Mouse (Mus musculus) myocyte (in vitro differentiated cells): ENCODE measurements around the gene Ms4a18. TPM values are rescaled to one million over a fixed set of nuclear protein-coding genes. Genes with fewer than 3 reads are reported as not detected.
"Not testable (repeated sequence)": the region's sequence is repeated elsewhere in the genome, so short reads cannot be mapped to it uniquely, and the experiment has no call there.

Experiments used
- H3K27me3 ChIP-seq: one replicate; pipeline ENCODE4 v1.6.1; 2011; ENCODE audit not compliant: control insufficient read depth, insufficient read depth, insufficient read length
- H3K36me3 ChIP-seq: one replicate; pipeline ENCODE4 v1.6.1; 2011; ENCODE audit not compliant: control insufficient read depth, insufficient read depth
- H3K4me2 ChIP-seq: one replicate; pipeline ENCODE4 v1.6.1; 2011; ENCODE audit warnings: low read depth, control low read depth
- H3K4me3 ChIP-seq: one replicate; pipeline ENCODE4 v1.5.1; 2011; ENCODE audit warnings: mild to moderate bottlenecking, control low read depth, moderate library complexity
- H3K79me2 ChIP-seq: one replicate; pipeline ENCODE4 v1.6.1; 2011; ENCODE audit not compliant: control insufficient read depth, insufficient read depth
- H3ac ChIP-seq: one replicate; pipeline ENCODE4 v1.6.1; 2011; ENCODE audit not compliant: control insufficient read depth, insufficient read length
- CEBPB ChIP-seq: IDR thresholded peaks from 2 replicates; pipeline ENCODE4 v1.6.1; 2011; ENCODE audit warnings: mild to moderate bottlenecking, moderate library complexity; ENCODE audit not compliant: poor library complexity, insufficient read depth, severe bottlenecking
- E2F4 ChIP-seq: IDR thresholded peaks from one replicate; pipeline ENCODE4 v1.6.1; 2011; ENCODE audit warnings: mild to moderate bottlenecking, control low read depth, moderate library complexity; ENCODE audit not compliant: insufficient read depth
- MAX ChIP-seq: IDR thresholded peaks from one replicate; pipeline ENCODE4 v1.6.1; 2011; ENCODE audit warnings: low read depth, mild to moderate bottlenecking, control low read depth
- MYOD1 ChIP-seq, 3 experiments: IDR thresholded peaks; one replicate each; pipeline ENCODE4 v1.6.1; 2011; ENCODE audit warnings: control low read depth in 2 of 3, low read depth in 2 of 3, mild to moderate bottlenecking in 2 of 3, moderate library complexity in 1 of 3; ENCODE audit not compliant: insufficient read length in 2 of 3, control insufficient read depth in 1 of 3
- MYOG ChIP-seq, 3 experiments: IDR thresholded peaks; one replicate each; pipeline ENCODE4 v1.6.1; 2011; ENCODE audit warnings: control low read depth in 2 of 3, low read depth in 2 of 3, mild to moderate bottlenecking in 2 of 3; ENCODE audit not compliant: insufficient read length in 2 of 3, control insufficient read depth in 1 of 3, insufficient read depth in 1 of 3
- POLR2A ChIP-seq: IDR thresholded peaks from one replicate; pipeline ENCODE4 v1.6.1; 2011; ENCODE audit warnings: low read depth, mild to moderate bottlenecking, control low read depth, moderate library complexity; ENCODE audit not compliant: insufficient read length
- POLR2AphosphoS2 ChIP-seq: IDR thresholded peaks from one replicate; pipeline ENCODE4 v1.6.1; 2011; ENCODE audit warnings: low read depth, control low read depth; ENCODE audit not compliant: insufficient read length
- REST ChIP-seq: IDR thresholded peaks from one replicate; pipeline ENCODE4 v1.6.1; 2011; ENCODE audit warnings: mild to moderate bottlenecking, control low read depth, moderate library complexity; ENCODE audit not compliant: insufficient read depth, insufficient read length
- SRF ChIP-seq: IDR thresholded peaks from one replicate; pipeline ENCODE4 v1.6.1; 2011; ENCODE audit warnings: low read depth; ENCODE audit not compliant: control insufficient read depth, insufficient read length
- TCF12 ChIP-seq: IDR thresholded peaks from one replicate; pipeline ENCODE4 v1.6.1; 2011; ENCODE audit warnings: mild to moderate bottlenecking, control low read depth; ENCODE audit not compliant: poor library complexity, insufficient read depth, severe bottlenecking
- TCF3 ChIP-seq: IDR thresholded peaks from one replicate; pipeline ENCODE4 v1.6.1; 2011; ENCODE audit warnings: low read depth, control low read depth; ENCODE audit not compliant: insufficient read length
- USF1 ChIP-seq: IDR thresholded peaks from one replicate; pipeline ENCODE4 v1.6.1; 2011; ENCODE audit warnings: low read depth, mild to moderate bottlenecking, control low read depth, moderate library complexity
- polyA plus RNA-seq: library from polyadenylated mRNA; unstranded; fragments of >200 nt; fragmentation: generic; extraction: Trizol; gene quantifications from one replicate; pipeline ENCODE4 v1.2.1, GENCODE M21; 2012; ENCODE audit warnings: missing spikeins

Gene Ms4a18
- polyA plus RNA-seq = 0.04 TPM

DNA sequence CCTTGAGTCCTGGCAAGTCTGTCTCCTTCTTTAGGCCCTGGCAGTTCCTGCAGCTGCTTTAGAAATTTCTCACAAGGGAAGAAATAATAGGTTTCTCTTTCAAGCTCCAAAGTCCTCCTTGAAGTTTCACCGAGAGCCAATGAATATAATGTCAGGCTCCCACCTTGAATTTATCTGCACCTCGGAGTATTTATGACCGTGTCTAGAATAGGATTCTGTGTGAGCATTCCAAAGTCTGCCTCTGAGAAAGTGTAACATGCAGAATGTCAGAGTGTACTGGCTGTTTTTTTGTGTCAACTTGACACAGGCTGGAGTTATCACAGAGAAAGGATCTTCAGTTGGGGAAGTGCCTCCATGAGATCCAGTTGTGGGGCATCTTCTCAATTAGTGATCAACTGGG is at the start of gene Ms4a18:
Gene Ms4a18, minus strand, starts transcription at position 141 of the 400 bp plus-strand sequence.
- Histone ChIP-seq H3K4me3 (no peak within 1 kb of the TSS), H3K27me3 (no peaks in the 10 kb centered on the region), H3K36me3 (no peaks in the 10 kb centered on the region), H3K79me2 (no peaks in the 10 kb centered on the region), H3ac (no peak within 1 kb of the TSS), H3K4me2 (peak within 1 kb of the TSS; percentile 35)
- TF ChIP-seq USF1 (no peak), TCF3 (no peak), SRF (no peak), E2F4 (no peak)

GRCm38 (mm10) chr19:11065202-11065875 is 47.5 kb upstream of the Ms4a18 start:
- TF ChIP-seq MYOG (IDR thresholded peaks at IDR 0.05; ENCODE audit: control insufficient read depth in 1 of 3, insufficient read depth in 1 of 3, insufficient read length in 2 of 3, low read depth in 2 of 3) (no peak), USF1 (no peak), TCF12 (no peak), REST (no peak), CEBPB (no peak), POLR2AphosphoS2 (no peak), POLR2A (no peak), SRF (no peak), MYOD1 (IDR thresholded peaks at IDR 0.05; ENCODE audit: control insufficient read depth in 1 of 3, insufficient read length in 2 of 3, low read depth in 2 of 3) (no peak), MAX (no peak), TCF3 (no peak), E2F4 (no peak)
- Histone ChIP-seq H3K4me3 (no peak overlapping the region), H3K27me3 (no peaks in the 10 kb centered on the region), H3K4me2 (no peak overlapping the region), H3K79me2 (no peaks in the 10 kb centered on the region), H3K36me3 (no peaks in the 10 kb centered on the region), H3ac (no peak overlapping the region)

DNA sequence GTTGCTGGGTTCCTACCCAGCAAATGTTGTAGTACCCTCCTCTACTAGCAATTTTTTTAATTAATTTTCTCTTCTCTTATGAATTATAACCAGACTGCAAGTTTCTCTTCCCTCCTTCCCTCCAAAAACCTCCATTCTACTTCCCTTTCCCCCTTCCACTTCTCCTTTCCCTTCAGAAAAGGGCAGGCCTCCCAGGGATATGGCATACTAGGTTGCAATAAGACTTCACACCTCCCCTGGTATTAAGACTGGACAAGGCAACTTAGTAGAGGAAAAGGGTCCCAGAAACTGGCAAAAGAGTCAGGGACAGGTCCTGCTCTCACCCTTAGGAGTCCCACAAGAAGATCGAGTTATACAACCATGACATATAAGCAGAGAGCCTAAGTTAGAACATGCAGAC is 43.1 kb upstream of the Ms4a18 start:
- no peak overlapping the region for H3K4me3 ChIP-seq
- no peaks in the 10 kb centered on the region for H3K27me3 ChIP-seq
- no peak overlapping the region for H3ac ChIP-seq
- no peak overlapping the region for H3K4me2 ChIP-seq
- no peaks in the 10 kb centered on the region for H3K79me2 ChIP-seq
- no peaks in the 10 kb centered on the region for H3K36me3 ChIP-seq
- TF ChIP-seq E2F4 (no peak), SRF (no peak), POLR2A (no peak), MYOG (IDR thresholded peaks at IDR 0.05; ENCODE audit: control insufficient read depth in 1 of 3, insufficient read depth in 1 of 3, insufficient read length in 2 of 3, low read depth in 2 of 3) (no peak), MYOD1 (IDR thresholded peaks at IDR 0.05; ENCODE audit: control insufficient read depth in 1 of 3, insufficient read length in 2 of 3, low read depth in 2 of 3) (no peak), MAX (no peak), POLR2AphosphoS2 (no peak), USF1 (no peak), TCF3 (no peak)

DNA sequence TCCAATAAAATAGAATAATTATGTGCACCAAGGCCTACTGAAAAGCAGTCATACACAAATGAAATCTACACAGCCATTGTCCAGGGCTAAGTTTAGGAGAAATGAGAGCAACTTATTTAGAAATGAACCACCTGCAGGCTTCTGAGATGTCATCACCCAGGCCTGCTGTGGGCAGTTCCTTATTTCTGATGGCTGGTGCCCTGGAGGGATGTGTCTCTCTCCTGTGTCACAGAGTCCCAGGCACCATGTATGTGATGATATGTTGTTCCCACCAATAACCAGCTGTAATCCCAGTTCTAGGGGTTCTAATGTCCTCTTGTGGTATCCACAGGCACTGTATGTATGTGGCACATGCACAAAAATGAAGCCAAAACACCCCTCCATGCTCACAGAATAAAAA is 42.1 kb upstream of the Ms4a18 start:
- Histone ChIP-seq H3ac (no peak overlapping the region), H3K79me2 (no peaks in the 10 kb centered on the region), H3K27me3 (no peaks in the 10 kb centered on the region), H3K36me3 (no peaks in the 10 kb centered on the region), H3K4me2 (no peak overlapping the region), H3K4me3 (no peak overlapping the region)
- TF ChIP-seq TCF12 = no peak

- not testable (repeated sequence) for H3K36me3 ChIP-seq, H3K79me2 ChIP-seq, H3ac ChIP-seq, H3K4me3 ChIP-seq, H3K27me3 ChIP-seq
- H3K4me2 ChIP-seq = peak overlapping the region; percentile 50
- TF ChIP-seq CEBPB = peak; percentile 56
Observed at GRCm38 (mm10) chr19:11055700-11056099, 37.9 kb upstream of the Ms4a18 start.

GRCm38 (mm10) chr19:11053277-11053676 is 35.4 kb upstream of the Ms4a18 start:
- no peaks in the 10 kb centered on the region for H3K79me2 ChIP-seq
- no peak overlapping the region for H3K4me3 ChIP-seq
- H3K27me3 ChIP-seq = no peaks in the 10 kb centered on the region
- H3K4me2 ChIP-seq = no peak overlapping the region
- H3K36me3 ChIP-seq = no peaks in the 10 kb centered on the region
- H3ac ChIP-seq = no peak overlapping the region
- TF ChIP-seq SRF (no peak), MYOD1 (IDR thresholded peaks at IDR 0.05; ENCODE audit: control insufficient read depth in 1 of 3, insufficient read length in 2 of 3, low read depth in 2 of 3) (no peak), MYOG (IDR thresholded peaks at IDR 0.05; ENCODE audit: control insufficient read depth in 1 of 3, insufficient read depth in 1 of 3, insufficient read length in 2 of 3, low read depth in 2 of 3) (no peak), MAX (no peak), CEBPB (no peak), USF1 (no peak), POLR2AphosphoS2 (no peak), E2F4 (no peak), POLR2A (no peak), TCF12 (no peak), REST (no peak), TCF3 (no peak)
